Mouse (Mus musculus) myocyte (in vitro differentiated cells): ENCODE measurements around the gene Timp3.

Source experiments
- CEBPB ChIP-seq: IDR thresholded peaks from 2 replicates; pipeline ENCODE4 v1.6.1; 2011; ENCODE audit warnings: mild to moderate bottlenecking, moderate library complexity; ENCODE audit not compliant: poor library complexity, insufficient read depth, severe bottlenecking
- E2F4 ChIP-seq: IDR thresholded peaks from one replicate; pipeline ENCODE4 v1.6.1; 2011; ENCODE audit warnings: mild to moderate bottlenecking, control low read depth, moderate library complexity; ENCODE audit not compliant: insufficient read depth
- MAX ChIP-seq: IDR thresholded peaks from one replicate; pipeline ENCODE4 v1.6.1; 2011; ENCODE audit warnings: low read depth, mild to moderate bottlenecking, control low read depth
- MYOD1 ChIP-seq, 3 experiments: IDR thresholded peaks; one replicate each; pipeline ENCODE4 v1.6.1; 2011; ENCODE audit warnings: control low read depth in 2 of 3, low read depth in 2 of 3, mild to moderate bottlenecking in 2 of 3, moderate library complexity in 1 of 3; ENCODE audit not compliant: insufficient read length in 2 of 3, control insufficient read depth in 1 of 3
- MYOG ChIP-seq, 3 experiments: IDR thresholded peaks; one replicate each; pipeline ENCODE4 v1.6.1; 2011; ENCODE audit warnings: control low read depth in 2 of 3, low read depth in 2 of 3, mild to moderate bottlenecking in 2 of 3; ENCODE audit not compliant: insufficient read length in 2 of 3, control insufficient read depth in 1 of 3, insufficient read depth in 1 of 3
- POLR2A ChIP-seq: IDR thresholded peaks from one replicate; pipeline ENCODE4 v1.6.1; 2011; ENCODE audit warnings: low read depth, mild to moderate bottlenecking, control low read depth, moderate library complexity; ENCODE audit not compliant: insufficient read length
- POLR2AphosphoS2 ChIP-seq: IDR thresholded peaks from one replicate; pipeline ENCODE4 v1.6.1; 2011; ENCODE audit warnings: low read depth, control low read depth; ENCODE audit not compliant: insufficient read length
- TCF12 ChIP-seq: IDR thresholded peaks from one replicate; pipeline ENCODE4 v1.6.1; 2011; ENCODE audit warnings: mild to moderate bottlenecking, control low read depth; ENCODE audit not compliant: poor library complexity, insufficient read depth, severe bottlenecking
- TCF3 ChIP-seq: IDR thresholded peaks from one replicate; pipeline ENCODE4 v1.6.1; 2011; ENCODE audit warnings: low read depth, control low read depth; ENCODE audit not compliant: insufficient read length
- USF1 ChIP-seq: IDR thresholded peaks from one replicate; pipeline ENCODE4 v1.6.1; 2011; ENCODE audit warnings: low read depth, mild to moderate bottlenecking, control low read depth, moderate library complexity

DNA sequence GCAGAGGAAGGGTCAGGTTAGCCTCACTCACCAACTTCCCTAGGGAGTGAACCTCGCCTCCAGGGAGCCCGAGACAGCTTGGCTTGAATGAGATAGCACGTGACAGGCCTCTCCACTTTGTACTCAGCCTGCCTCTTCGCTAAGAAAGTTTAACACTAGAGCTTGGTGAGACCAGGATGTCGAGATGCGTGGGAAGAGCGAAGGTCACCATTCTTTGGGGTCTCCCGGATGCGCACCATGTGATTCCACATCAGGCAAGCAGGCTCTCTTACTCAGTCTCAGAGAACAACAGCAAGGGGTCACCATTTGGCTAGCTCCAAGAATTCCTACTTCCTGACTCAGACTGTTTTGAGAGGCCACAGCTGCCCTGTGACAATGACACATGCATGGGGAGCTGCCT, 35.6 kb upstream of the Timp3 start:
- TF ChIP-seq POLR2A (no peak), USF1 (no peak), E2F4 (no peak), POLR2AphosphoS2 (no peak), CEBPB (no peak), TCF12 (no peak), MAX (no peak), TCF3 (no peak), MYOG (IDR thresholded peaks at IDR 0.05; ENCODE audit: control insufficient read depth in 1 of 3, insufficient read depth in 1 of 3, insufficient read length in 2 of 3, low read depth in 2 of 3) (no peak), MYOD1 (IDR thresholded peaks at IDR 0.05; ENCODE audit: control insufficient read depth in 1 of 3, insufficient read length in 2 of 3, low read depth in 2 of 3) (no peak)
